Mouse (Mus musculus): ENCODE data around the gene Lrrc4. TPM values are rescaled to one million over a fixed set of nuclear protein-coding genes. Genes with fewer than 3 reads are reported as not detected.

Gene Lrrc4
- polyA plus RNA-seq, 1 experiment from 2014 or later, result 7.2 TPM

DNA sequence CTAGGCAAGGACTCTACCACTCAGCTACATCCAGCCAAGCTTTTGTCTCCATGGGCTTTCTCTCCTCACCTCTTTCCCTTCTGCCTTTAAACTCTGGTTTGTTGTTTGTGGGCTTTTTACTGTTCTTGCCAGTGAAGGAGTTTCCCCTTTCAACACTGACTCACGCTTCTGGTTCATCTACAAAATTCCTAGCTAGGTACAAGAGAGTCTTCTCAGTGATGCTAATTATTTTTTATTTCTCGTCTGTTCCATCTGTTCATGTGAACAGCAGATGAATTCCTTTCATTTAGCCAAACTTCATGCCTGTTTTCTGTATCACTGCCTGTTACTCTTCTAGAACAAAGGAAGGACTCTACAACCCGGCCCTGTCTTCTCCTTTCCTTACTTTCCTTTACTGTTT is 215.6 kb downstream of the Lrrc4 start:
- no peak for ATAC-seq (ENCODE audit: insufficient read depth, low FRiP score, low TSS enrichment)
- 48% methylated on average over 3 of the region's 3 CpGs for WGBS
- Histone ChIP-seq H3K27me3 (ENCODE audit: control insufficient read depth, insufficient read depth, low read length) (no peaks in the 10 kb centered on the region), H3K4me3 (ENCODE audit: low read depth, low read length) (no peak overlapping the region), H3K36me3 (ENCODE audit: control insufficient read depth, insufficient read depth, low read length) (no peaks in the 10 kb centered on the region), H3K4me2 (ENCODE audit: low read depth) (no peak overlapping the region), H3K9ac (ENCODE audit: low read length) (no peak overlapping the region), H3K27ac (ENCODE audit: low read depth, low read length) (no peak overlapping the region), H3K9me3 (ENCODE audit: control insufficient read depth, low read length) (no peaks in the 10 kb centered on the region), H3K4me1 (ENCODE audit: control insufficient read depth, insufficient read depth, low read length) (peaks cover 5% of the 10 kb centered on the region)
- no peak for DNase-seq (ENCODE audit: low spot score)

DNA sequence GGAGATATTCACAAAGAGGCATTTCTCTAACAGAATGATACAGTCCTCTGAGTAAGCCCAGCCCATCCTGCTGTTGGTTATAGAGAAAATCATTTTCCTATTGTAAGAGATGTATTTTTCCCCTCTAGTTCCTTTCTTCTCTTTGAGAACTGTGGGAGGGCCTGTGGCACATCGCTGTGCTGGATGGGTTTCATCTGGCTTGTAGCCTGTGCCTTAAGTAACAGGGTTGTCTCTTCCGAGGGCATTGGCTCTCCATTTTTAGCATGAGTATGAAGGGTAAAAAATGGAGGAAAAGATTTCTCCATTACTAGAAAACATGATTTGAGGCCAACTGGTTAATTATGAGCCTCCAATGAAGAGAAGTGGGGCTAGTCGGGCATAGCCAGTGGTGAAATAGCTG is 216.1 kb downstream of the Lrrc4 start:
- H3K27ac ChIP-seq (ENCODE audit: low read depth, low read length), result no peak overlapping the region
- H3K4me3 ChIP-seq (ENCODE audit: low read depth, low read length), result no peak overlapping the region
- DNase-seq (ENCODE audit: low spot score) (no peak), ATAC-seq (ENCODE audit: insufficient read depth, low FRiP score, low TSS enrichment) (no peak)
- no peak overlapping the region for H3K9ac ChIP-seq (ENCODE audit: low read length)
- no peaks in the 10 kb centered on the region for H3K36me3 ChIP-seq (ENCODE audit: control insufficient read depth, insufficient read depth, low read length)
- no peaks in the 10 kb centered on the region for H3K9me3 ChIP-seq (ENCODE audit: control insufficient read depth, low read length)
- peaks cover 5% of the 10 kb centered on the region for H3K4me1 ChIP-seq (ENCODE audit: control insufficient read depth, insufficient read depth, low read length)
- no peak overlapping the region for H3K4me2 ChIP-seq (ENCODE audit: low read depth)
- 93% methylated on average over 3 of the region's 3 CpGs for WGBS
- H3K27me3 ChIP-seq (ENCODE audit: control insufficient read depth, insufficient read depth, low read length), result no peaks in the 10 kb centered on the region

DNA sequence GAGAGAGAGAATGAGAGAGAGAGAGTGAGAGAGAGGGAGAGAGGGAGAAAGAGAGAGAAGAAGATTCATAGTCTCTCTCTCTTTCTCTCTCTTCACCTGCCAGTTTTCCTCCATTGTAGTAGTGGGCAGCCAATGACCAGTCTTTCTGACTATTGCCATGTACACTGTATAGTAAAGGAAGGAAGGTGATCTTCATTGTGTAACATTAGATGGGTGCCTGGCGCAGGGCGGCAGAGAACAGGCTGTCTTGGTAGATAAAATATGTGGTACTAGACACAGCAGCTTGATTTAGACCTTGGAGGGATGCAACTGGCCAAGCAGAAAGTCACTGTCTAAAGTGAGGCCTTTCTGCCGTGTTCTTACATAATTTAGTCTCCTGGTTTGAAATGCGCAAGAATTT is 216.7 kb downstream of the Lrrc4 start:
- Histone ChIP-seq H3K27ac (ENCODE audit: low read depth, low read length) (no peak overlapping the region), H3K4me2 (ENCODE audit: low read depth) (no peak overlapping the region), H3K4me3 (ENCODE audit: low read depth, low read length) (no peak overlapping the region), H3K36me3 (ENCODE audit: control insufficient read depth, insufficient read depth, low read length) (no peaks in the 10 kb centered on the region), H3K27me3 (ENCODE audit: control insufficient read depth, insufficient read depth, low read length) (no peaks in the 10 kb centered on the region), H3K9me3 (ENCODE audit: control insufficient read depth, low read length) (no peaks in the 10 kb centered on the region), H3K4me1 (ENCODE audit: control insufficient read depth, insufficient read depth, low read length) (peaks cover 5% of the 10 kb centered on the region), H3K9ac (ENCODE audit: low read length) (no peak overlapping the region)
- no peak for ATAC-seq (ENCODE audit: insufficient read depth, low FRiP score, low TSS enrichment)
- 84% methylated on average over 4 of the region's 4 CpGs for WGBS
- DNase-seq (ENCODE audit: low spot score), result no peak

DNA sequence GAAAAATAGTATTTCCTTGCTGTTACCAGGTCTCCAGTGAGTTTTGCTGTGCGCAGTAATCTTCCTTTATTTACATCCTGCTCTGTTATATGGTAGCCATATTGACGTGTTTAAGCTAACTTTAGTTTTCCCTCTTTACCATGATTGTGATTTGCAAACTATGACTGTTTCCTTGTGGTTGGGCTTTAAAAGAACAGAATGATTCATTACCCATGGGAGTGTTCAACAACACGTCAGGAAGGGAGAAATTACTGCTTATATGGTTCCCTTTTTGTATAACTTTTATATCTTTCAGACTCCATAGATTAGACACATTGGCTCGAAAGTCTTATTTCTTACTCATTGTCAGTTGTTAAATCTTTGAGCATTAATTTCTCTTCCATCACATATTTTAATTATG is 218.1 kb downstream of the Lrrc4 start:
- ATAC-seq (ENCODE audit: insufficient read depth, low FRiP score, low TSS enrichment) (no peak), DNase-seq (ENCODE audit: low spot score) (no peak)
- 79% methylated on average over 4 of the region's 4 CpGs for WGBS
- Histone ChIP-seq H3K9me3 (ENCODE audit: control insufficient read depth, low read length) (no peaks in the 10 kb centered on the region), H3K9ac (ENCODE audit: low read length) (no peak overlapping the region), H3K4me3 (ENCODE audit: low read depth, low read length) (no peak overlapping the region), H3K27ac (ENCODE audit: low read depth, low read length) (no peak overlapping the region), H3K27me3 (ENCODE audit: control insufficient read depth, insufficient read depth, low read length) (no peaks in the 10 kb centered on the region), H3K4me1 (ENCODE audit: control insufficient read depth, insufficient read depth, low read length) (no peaks in the 10 kb centered on the region; the same call in 1 of the 2 replicates), H3K36me3 (ENCODE audit: control insufficient read depth, insufficient read depth, low read length) (no peaks in the 10 kb centered on the region), H3K4me2 (ENCODE audit: low read depth) (no peak overlapping the region)

Other genes starting within 250 kb of the Lrrc4 start
- not detected in 2 replicates for gene Lep, start 228.5 kb upstream of the Lrrc4 start, polyA plus RNA-seq (2014; fragmentation: Nextera tagmentation; extraction: Ambion mirVana)